Mouse (Mus musculus) mouse trophoblast stem cell (cell line): ENCODE results near the gene Atp6v1a.

ENCODE experiments used
- in situ Hi-C, 2 experiments: fragments of 300-500 bp; cut with MseI, MboI; formaldehyde crosslinking; loops; 2 replicates in 1 of 2; 3 replicates in 1 of 2; pipeline ENCODE4 v1.15.1; 2025

Gene Atp6v1a

GRCm38 (mm10) chr16:44138377-44138978 lies 1.0 kb downstream of the Atp6v1a start:
- in situ Hi-C loops: no loop called here

DNA sequence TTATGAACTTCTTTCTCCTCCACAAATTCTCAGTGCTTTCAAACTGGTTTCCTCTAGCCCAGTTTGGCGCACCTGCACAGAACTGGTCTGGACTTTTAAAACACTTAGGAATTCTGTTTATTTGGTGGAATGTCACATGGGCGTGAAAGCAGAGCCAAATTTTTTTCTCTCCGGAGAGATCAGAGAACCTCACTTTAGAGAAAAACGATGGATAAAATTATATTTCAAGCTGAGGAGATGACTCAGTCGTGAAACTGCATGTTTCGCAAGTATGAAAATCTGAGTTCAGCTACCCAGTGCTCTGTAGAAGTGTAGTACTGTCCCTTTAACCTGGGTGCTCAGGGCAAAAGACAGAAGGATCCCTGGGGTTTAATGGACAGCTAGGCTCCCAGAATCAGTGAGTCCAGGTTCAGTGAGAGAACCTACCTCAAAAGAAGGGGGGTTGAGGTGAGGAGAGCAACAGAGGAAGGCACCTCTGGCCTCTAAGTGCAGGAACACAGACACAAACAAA lies 2.9 kb downstream of the Atp6v1a start:
- in situ Hi-C loops: no loop called here

- in situ Hi-C loops: no loop called here
These were observed 6.3 kb downstream of the Atp6v1a start for GRCm38 (mm10) chr16:44133187-44133586.

DNA sequence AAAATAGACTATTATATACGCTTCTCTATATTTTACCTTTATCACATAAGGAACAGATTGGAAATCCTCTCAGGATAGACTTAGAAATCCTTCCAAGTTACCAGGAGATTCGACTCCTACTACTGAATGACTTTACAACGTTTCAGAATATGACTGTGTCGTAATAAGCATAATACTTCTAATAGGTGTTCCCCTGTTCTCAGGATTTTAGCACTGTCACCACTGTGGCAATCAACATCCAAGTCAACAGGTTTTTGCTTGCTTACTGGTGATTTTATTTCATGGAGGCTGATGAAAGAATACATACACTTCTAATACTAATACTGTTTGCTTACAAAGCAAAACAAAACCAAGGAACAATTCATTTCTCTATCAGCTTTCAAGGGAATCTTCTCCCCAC lies 7.2 kb downstream of the Atp6v1a start:
- in situ Hi-C loops: no loop called here

GRCm38 (mm10) chr16:44126437-44126836 lies 13.1 kb downstream of the Atp6v1a start:
- in situ Hi-C loops: no loop called here

- in situ Hi-C loops: no loop called here
These were observed 14.1 kb downstream of the Atp6v1a start for GRCm38 (mm10) chr16:44125436-44125835.

GRCm38 (mm10) chr16:44124713-44125112 lies 14.8 kb downstream of the Atp6v1a start:
- in situ Hi-C loops: no loop called here

- in situ Hi-C loops: no loop called here
These were observed 15.7 kb downstream of the Atp6v1a start for GRCm38 (mm10) chr16:44123786-44124185.

DNA sequence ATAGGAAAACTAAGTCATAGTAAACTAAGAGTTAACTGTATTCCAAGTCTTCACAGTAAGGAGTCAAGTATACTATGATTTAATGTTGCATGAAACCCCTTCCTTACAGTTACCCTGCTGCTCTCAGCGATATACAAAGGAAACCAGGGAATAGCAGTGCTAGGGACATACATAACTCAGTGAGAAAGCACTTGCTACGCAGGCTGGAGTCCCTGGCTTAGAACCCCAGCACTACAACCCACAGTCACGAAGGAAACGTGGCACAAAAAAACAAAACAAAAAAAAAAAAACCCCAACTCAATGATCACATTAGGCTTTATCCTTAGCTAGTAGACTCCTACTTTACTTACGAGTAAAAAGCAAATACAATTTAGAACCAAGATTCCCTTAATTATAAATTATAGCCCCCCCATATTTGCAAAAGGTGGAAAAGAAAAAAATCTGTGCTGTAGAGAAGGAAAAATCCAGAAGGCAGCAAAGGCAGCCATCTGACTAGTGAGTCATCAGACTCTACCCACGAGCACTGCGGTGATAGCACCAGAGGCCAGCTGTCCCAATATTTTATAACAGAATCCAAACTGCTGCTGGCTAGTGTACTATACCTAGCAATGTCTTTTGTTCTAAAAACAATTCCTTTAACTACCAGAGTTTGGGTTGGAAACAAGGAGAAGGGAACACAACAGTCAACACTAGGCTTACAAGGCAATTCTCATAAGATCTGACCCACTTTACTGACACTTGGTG lies 16.4 kb downstream of the Atp6v1a start:
- in situ Hi-C loops: no loop called here

- in situ Hi-C loops: no loop called here
These were observed 16.9 kb downstream of the Atp6v1a start for GRCm38 (mm10) chr16:44122574-44122973.

DNA sequence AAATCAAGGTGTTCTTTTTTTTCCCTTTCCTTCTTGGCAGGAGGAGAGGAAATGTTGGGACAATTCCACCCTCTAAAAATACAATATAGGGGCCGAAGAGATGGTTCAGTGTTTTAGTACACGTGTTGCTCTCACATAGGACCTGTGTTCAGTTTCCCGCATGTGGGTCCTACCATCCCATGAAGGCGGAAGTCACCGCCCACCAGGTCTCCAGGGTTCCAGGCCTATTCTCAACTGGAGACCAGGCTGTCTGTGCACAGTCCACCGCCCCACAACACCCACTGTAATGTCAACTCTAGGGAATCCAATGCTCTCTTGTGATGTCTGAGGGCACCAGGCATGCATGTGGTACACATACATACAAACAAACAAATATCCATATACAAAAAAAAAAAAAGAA lies 17.4 kb downstream of the Atp6v1a start:
- in situ Hi-C loops: no loop called here

GRCm38 (mm10) chr16:44119753-44120501 lies 19.6 kb downstream of the Atp6v1a start:
- in situ Hi-C loops: no loop called here

DNA sequence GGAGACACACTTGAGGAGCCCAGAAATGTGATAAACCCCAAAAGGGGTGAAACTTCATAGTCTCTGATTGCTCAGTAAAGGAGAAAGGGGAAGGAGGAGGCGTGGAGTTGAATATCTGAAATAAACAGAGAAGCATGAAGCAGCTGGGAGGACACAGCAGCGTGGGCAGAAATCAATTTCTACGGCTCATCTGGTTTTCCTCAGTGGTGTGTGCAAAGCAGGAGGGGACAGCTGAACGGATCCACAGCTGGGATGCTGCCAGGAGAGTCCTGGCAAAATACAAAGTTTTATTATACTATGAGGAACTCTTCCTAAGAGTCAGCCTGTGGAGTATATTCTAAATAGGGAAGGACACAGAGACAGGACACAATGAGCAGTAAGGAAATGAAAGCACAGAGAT lies 30.5 kb downstream of the Atp6v1a start:
- in situ Hi-C loops: no loop called here

DNA sequence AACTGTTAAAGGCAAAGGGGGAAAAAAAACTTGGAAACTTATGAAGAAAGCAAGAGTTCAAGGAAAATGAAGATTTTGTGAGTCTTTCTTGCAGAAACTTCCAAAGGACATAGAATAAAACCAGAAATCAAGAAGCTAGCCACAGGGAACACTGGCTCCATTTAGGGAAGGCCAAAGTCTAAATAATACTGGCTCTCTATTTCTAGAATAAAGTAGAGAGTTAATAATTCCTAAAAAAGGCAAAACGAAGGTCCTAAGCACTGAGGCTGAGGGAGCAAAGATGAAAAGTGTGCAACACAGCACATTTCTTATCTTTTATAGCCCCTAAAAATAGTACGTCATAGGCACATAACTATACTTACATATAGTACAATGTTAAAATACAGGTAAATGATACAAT lies 34.3 kb downstream of the Atp6v1a start:
- in situ Hi-C loops: no loop called here

- in situ Hi-C loops: no loop called here
These were observed 35.4 kb downstream of the Atp6v1a start for GRCm38 (mm10) chr16:44103806-44104766.

GRCm38 (mm10) chr16:44102925-44103324 lies 36.6 kb downstream of the Atp6v1a start:
- in situ Hi-C loops: no loop called here

- in situ Hi-C loops: no loop called here
These were observed 38.3 kb downstream of the Atp6v1a start for GRCm38 (mm10) chr16:44101181-44101710.

DNA sequence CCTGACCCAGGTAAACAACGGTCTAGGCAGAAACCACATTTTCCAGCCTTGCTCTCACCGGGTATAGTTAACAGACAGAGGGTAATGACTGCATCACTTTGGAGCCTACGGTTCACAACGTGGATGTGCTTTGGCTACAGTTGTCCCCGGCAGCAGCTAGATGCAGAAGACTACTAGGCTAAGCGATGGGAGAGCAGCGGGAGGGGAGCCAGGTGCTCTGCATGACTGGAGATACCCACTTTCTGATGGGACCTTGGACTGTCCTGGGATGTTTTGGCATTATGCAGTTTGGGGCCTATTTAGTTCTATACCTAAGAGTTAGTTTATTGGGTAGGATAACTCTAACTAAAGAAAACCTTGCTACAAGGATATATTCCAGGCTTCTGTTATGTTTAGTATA lies 40.1 kb downstream of the Atp6v1a start:
- in situ Hi-C loops: no loop called here

GRCm38 (mm10) chr16:44087650-44088049 lies 51.9 kb downstream of the Atp6v1a start:
- in situ Hi-C loops: no loop called here

DNA sequence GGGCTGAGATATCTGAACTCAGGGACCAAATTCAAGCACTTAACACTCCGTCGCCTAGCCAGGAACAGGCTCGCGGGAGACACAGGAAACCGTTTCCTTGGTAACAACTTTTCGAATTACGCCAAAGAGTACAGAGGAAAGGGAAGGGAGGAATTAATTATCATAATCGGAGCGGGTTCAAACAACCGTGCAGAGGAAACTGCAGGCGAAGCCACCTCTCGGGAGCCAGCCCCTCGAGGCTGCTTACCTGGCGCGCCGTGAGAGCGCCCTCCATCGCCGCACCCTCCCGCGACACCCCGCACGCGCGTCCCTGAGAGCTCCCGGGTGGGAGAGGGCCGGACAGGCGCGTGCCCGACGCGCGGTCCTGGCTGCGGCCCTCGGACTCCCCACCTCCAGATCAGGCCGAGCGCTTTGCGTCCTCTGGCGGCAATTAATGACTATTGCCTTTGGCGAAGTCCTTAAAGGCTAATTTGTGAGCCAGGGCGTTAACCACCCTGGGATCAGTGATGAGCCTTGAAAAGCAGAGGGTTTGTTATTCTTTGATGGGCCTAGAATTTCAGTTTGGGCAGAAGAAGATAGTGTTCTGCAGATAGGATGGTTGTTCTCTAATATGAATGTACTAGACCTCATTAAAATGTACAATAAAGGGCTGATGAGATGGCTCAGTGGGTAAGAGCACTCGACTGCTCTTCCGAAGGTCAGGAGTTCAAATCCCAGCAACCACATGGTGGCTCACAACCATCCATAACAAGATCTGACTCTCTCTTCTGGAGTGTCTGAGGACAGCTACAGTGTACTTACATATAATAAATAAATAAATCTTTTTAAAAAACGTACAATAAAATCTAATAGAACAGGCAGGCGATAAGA lies 76.2 kb downstream of the Atp6v1a start, which contains the start of gene Gramd1c:
Gramd1c (minus strand) TSS at position 321 of the 870 bp plus-strand sequence.
- in situ Hi-C loops: loop anchor here in 1 of 2 experiments (25.0 kb wide), 1 partner anchor 176 kb away; the partner anchor contains the start of gene Ccdc191
